Mouse (Mus musculus): ENCODE measurements at regions not wholly inside any gene's neighbourhood (a gene's known extent, or its start where the extent isn't known, plus 50 kb on each side); places are given as distances from the start of the nearest gene placed in this dataset.
A peak's percentile ranks its signal among the peaks of the same experiment; 100 is the strongest.

DNA sequence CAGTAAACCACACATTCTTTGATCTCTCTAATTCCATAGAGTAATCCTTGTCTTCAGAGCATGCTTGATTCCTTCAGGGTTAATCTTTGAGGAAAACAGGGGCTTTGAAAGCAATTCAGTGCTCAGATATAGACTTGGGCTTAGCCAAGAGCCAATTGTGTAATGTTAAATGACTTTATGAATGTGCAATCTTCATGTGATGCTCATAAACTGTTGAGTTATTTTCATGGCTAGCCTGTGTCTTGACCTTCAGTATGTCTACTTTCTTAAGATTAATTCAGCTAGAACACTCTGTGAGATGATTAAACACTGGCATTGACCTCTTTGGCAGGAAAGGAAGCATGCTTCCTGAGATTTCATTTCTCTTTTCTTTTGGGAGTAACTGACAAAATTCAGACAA is 147.8 kb downstream of the Gabrg2 start:
- ATAC-seq (ENCODE audit: low TSS enrichment), result no peak

- no peak for ATAC-seq (ENCODE audit: low TSS enrichment)
Observed at GRCm38 (mm10) chr11:41825978-41826679, 174.5 kb downstream of the Gabrg2 start.

DNA sequence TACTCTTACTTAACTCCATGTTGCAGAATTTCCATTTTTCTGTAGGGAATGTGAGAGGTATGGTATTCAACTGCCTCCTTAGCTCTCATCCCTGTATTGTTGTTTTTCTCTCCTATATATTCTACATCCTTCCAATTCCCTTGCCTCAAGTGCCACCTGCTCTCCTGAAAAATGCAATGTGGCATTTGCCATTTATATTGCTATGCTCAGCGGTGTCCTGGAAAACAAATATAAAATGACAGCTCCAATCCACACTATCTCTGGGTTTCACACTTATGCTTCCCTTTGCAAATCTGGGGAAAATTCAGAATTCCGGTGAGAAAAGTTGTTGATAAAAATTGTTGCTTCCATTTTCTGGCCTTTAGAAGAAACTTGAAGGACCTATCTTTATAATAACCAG is 182.6 kb downstream of the Gabrg2 start:
- ATAC-seq (ENCODE audit: low TSS enrichment), result peak; percentile 83

DNA sequence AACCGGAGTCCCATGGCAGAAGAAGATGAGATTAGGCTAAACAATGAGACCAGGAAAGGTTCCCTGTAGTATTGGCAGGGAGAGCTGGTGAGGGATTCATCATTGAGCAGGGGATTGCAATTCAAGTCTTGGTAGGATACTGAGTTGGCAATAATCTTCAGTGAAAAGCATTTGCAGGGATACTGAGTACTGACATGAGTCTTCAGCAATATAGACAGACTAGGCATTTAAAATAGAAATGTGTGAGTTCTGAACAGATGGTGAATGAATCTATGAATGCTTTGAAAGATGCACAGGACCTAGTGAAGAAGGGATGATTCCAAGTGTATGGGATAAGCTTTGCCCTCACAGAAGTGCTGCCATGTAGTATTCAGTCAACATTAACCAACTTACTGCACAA is 187.7 kb downstream of the Gabrg2 start:
- peak; percentile 94 for ATAC-seq (ENCODE audit: low TSS enrichment)

GRCm38 (mm10) chr11:41808897-41809296 is 191.8 kb downstream of the Gabrg2 start:
- ATAC-seq (ENCODE audit: low TSS enrichment), result no peak

DNA sequence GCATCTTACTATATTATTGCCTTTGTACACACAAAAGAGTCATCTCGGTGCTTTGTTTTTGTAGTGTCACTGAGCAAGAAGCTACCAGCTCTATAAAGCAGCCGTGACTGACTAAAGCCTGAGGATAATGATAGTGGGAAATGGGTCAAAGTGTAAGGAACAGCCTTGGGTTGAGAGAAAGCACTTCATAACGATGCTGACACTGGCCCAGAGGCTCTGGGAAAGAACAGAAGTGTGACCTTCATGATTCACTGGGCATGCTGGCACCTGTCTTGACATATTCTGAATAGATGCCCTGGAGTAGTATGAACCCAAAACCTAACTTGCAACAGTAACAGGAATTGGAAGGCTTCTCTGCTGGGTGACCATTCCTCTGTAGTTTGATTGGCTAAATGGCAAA is 208.5 kb downstream of the Gabrg2 start:
- no peak for ATAC-seq (ENCODE audit: low TSS enrichment)

Data from frontal cortex, adult (tissue).